Mouse (Mus musculus) olfactory bulb, adult 2 months (tissue): Measurements from ENCODE around the gene Rasa4.

ENCODE experiments used
- CTCF ChIP-seq: fragments of 200-500 bp; IDR thresholded peaks from 2 replicates; pipeline ENCODE4 v1.5.1; 2012; ENCODE audit warnings: low read depth, mild to moderate bottlenecking, low read length, moderate library complexity; ENCODE audit not compliant: insufficient read depth
- POLR2A ChIP-seq: fragments of 200-500 bp; IDR thresholded peaks from 2 replicates; pipeline ENCODE4 v1.6.1; 2012; ENCODE audit warnings: mild to moderate bottlenecking, low read depth, low read length, moderate library complexity; ENCODE audit not compliant: insufficient read depth

DNA sequence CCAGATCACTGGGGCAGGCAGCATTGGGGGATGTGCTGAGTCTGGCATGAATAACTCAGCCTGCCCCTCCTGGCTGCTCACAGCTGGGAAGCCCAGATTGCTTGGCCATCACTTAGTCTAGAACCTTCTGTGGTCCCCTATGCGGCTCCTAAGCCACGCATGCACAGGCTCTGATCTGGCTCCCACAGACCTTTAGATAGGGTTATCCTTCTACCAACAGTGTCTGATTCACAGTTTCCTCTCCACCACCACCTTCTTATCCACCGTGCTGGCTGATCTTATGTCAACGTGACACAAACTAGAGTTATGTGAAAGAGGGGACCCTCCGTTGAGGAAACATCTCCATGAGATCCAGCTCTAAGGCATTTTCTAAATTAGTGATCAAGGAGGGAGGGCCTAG is 8.6 kb upstream of the Rasa4 start:
- TF ChIP-seq POLR2A (no peak), CTCF (no peak)
